Mouse (Mus musculus) cerebellum, postnatal 10 days (tissue): ENCODE data around the gene Traf7.

ENCODE experiments used
- DNase-seq, 2 experiments: peaks; one replicate each; pipeline ENCODE4 v3.0.0; 2021; ENCODE audit warnings: mixed read lengths in 2 of 2

Gene Traf7

GRCm38 (mm10) chr17:24544613-24545012 is 16.9 kb upstream of the Traf7 start:
- no peak for DNase-seq

- peak; percentile 71 to 78 for DNase-seq
Measured at GRCm38 (mm10) chr17:24540375-24540774, 12.6 kb upstream of the Traf7 start.

DNA sequence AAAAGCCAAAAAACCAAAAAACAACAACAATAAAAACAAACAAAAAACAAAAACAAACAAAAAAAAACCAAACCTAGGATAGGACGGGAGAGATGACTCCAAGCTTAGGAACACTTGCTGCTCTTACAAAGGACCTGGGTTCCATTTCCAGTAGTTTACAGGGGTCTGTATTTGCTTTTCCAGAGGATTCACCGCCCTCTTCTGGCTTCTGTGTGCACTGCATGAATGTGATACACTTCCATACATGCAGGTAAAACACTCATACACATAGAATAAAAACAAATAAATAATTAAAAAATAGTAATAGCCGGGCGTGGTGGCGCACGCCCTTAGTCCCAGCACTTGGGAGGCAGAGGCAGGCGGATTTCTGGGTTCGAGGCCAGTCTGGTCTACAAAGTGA is 11.2 kb upstream of the Traf7 start:
- peak; percentile 79 to 81 for DNase-seq

DNA sequence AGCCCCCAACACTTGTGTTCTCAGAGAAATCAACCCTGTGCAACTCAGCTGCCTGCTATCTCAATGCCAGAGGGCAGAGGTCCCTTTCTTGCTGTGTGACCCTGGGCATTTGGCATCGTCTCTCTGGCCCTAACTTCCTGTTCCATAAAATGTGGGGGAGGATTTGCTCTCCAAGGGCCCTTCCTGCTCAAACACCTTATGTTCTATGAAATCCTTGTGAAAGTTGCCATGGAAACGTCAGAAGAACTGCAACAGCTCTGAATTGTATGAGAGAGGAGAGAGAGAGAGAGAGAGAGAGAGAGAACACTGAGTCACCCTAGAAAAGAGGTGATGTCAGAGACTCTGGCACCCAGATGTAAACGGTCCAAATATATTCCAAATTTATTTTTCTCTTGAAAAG is 9.8 kb upstream of the Traf7 start:
- DNase-seq: no peak

DNA sequence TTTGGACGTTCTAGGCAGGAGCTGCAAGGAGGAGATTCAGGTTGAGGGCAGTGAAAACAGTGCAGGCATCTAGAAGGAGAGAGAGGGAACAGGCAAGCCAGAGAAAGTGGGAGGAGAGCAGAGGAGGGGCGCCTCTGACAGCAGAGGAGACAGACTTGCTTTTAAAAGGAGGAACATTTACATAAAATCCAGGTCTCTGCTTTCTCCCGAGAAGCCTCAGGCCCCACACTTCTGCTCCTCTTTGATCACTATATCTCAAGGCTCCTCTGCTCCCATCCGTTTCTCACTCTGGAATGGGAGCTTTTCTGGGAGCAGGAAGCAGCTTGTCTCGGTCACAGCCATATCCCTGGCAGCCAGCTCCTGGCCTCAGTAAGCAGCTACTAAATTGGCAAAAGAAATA is 7.6 kb upstream of the Traf7 start:
- DNase-seq: no peak

DNA sequence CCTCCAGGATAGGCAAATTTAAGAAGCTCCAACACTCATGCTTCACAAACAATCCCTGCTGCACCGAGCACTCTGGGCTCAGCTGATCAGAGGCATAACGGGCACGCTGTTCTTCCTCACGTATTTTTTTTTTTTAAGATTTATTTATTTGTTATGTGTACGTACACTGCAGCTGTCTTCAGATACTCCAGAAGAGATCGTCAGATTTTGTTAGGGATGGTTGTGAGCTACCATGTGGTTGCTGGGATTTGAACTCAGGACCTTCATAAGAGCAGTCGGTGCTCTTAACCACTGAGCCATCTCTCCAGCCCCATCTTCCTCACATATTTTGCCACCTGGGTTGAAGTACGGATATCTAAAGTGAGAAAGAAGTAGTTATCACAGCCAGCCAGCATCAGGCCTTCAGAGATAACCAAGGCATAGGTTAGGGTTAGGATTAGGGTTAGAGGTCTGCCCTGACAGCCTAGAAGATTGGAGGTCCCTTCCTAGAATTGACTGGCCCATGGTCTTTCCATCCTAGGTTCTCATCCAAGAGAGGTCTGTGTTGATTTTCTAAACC is 6.5 kb upstream of the Traf7 start, which contains the start of gene Rab26:
Rab26 (minus strand) TSS at position 51 of the 559 bp plus-strand sequence.
- no peak for DNase-seq

DNA sequence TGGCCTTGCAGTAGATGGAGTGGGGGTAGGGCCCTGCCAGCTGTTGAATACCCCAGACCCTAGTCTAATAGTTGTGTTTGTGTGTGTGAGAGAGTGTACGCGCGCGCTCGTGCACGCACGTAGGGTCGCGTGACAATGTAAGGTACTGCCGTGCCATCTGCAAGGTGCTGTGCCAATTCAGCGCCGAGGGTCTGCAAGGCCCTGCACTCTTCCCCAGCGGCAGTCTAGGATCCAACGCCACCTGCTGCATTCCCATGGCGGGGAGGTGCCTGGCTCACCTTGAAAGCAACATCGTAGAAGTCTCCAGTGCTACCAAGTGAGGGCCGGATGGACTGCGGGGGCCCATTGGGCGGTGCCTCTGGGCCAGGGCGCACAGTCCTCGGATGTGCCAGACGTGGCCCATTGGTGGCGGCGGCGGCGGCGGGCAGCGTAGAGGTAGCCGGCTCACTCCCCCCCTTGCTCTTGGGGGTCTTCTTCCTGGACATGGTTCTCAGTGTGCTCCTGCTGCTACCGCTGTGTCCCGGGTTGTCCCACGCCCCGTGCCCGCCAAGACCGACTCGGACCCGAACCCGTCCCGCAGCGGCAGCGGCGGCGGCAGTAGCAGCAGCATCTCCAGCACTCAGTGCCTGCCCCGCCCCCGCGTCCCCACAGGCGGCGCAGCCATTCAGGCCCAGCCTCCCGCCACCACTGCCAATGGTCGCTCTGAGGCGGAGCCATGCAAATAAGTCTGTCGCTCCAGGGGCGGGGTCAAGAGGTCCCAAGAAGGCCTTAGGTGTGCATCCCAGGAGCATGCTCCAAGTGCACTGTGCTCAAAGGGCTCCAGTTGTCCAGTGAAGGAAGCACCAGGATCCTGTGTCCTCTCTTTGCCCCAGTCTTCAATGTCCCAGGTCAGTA is 5.6 kb upstream of the Traf7 start:
- DNase-seq: peak; percentile 89 to 91

- no peak for DNase-seq
Measured at GRCm38 (mm10) chr17:24532045-24532444, 4.3 kb upstream of the Traf7 start.

DNA sequence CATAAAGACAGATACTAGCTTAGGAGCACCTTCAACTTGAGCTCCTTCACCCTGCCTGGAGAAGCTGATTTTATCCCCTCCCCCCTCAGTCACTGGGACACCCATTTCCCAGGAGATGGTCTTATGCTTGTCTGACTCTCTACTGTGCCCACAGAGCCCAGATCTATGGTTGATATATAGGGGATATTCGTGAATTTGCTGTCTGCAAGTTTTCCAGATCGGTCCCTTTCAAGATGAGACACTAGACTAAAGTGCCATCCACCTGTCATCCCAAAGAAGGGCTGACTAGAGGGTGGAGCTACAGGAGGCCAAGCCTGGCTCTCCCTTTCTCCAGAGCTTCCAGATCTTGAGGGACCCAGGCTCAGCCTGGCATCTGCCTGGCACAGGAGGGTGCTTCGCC is 3.3 kb upstream of the Traf7 start:
- no peak for DNase-seq

- no peak for DNase-seq
Measured at GRCm38 (mm10) chr17:24530361-24531050, 2.8 kb upstream of the Traf7 start.

DNA sequence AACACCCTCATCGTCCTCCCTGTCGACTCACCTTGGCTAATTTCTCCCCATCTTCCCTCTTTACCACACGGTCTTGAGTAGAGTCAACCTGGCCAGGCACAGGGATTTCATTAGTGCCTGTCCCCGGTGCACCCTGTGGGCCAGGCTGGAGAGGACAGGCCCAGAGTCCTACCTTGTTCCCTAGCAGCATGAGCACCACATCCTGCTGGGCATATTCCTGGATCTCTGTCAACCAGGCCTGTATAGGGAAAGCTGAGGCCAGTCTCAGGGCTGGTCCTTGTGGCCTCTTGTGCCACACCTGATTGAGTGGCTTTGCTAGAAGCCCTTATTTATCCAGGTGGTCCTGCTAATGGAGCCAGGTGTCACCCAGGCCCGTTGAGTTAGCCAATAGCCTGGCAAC is 2.1 kb upstream of the Traf7 start:
- DNase-seq: no peak

GRCm38 (mm10) chr17:24529007-24529451 is 1.3 kb upstream of the Traf7 start:
- DNase-seq: peak; percentile 87 to 88

DNA sequence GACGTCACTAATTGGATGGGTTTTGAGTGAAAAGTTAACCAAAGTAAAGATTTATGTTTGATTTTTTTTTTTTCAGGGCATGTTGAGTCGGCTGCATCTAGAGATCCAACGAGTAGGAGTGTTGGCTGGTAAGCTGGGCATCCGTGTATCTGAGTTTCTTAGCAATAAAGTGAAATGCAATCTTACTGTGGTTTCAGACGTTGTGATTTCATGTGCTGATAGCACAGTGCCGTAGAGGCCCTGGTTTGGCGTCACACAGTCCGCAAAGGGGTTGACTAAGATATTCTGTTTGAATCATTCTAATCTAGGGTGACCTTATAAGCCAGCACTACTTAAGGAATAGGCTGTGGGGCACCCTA is 801 bp upstream of the Traf7 start:
- DNase-seq: no peak

DNA sequence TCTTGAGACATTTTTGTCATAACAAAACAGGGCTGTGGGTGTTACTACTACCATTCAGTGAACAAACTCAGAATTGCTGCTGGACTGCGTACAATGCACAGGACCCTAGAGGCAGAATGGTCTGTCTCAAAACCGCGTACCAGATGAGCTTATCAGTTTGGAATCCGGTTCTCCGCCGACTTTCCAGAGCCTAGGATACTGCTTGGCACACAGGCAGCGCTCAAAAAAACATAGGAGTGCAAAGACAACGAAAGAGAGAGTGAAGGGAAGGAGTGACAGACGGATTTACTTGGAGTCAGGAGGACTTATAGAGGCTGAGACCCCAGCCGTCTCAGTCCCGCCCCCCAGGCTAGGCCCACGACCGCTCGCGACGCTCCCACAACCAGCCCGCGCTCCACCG is 423 bp downstream of the Traf7 start:
- no peak for DNase-seq

GRCm38 (mm10) chr17:24524734-24525133 is 3.0 kb downstream of the Traf7 start:
- no peak for DNase-seq

DNA sequence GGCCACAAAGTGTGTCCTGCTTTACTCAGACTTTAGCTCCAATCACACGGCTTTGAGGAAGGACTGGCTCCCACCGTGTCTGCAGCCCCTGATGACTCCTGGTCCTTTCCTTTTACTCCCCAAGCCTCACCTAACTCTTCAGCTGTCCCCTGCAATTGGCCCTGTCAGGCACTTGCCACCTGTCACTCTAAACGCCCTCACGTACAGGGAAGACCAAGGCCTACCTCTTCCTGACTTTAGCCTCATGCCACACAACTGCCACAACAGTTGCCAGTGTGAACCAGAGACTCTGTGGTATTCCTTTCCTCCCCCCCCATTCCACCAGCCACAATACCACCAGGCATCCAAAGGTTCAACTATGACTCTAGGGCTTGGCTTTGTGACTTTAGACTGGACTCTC is 7.3 kb downstream of the Traf7 start:
- DNase-seq: no peak

GRCm38 (mm10) chr17:24514270-24515257 is 13.2 kb downstream of the Traf7 start:
- no peak for DNase-seq

- DNase-seq: peak; percentile 83 to 85
Measured at GRCm38 (mm10) chr17:24513609-24514008, 14.1 kb downstream of the Traf7 start.

DNA sequence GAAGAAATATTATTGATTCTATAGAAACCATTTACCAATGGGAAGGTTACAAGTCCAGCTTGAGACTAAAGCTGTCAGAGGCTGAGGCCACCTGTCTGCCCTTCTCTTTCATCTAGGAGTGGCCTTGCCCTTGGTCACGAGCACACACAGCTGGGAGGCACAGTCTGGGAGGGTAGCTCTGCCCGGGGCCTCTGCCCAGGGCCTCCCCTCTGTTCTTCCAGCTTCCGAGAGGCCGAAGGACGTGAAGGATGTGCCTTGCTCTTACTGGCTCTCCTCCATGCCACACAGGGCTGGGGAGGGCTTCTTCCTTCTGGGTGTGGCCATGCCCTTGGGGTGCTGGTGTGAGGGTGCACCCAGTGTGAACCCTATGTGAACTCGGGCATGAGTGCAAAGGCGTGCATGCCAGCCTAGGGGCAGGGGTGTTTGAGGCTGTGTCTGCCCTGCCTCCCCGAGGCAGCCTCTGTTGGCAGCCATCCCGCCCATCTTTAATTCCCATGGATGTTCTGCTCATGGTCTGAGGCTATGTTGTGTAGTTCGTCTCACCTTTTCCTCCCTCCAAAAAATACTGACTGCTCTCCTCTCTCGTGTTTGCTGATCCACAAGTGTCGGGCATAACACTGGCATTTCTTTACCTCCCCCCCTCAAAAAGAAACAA is 19.8 kb downstream of the Traf7 start:
- peak; percentile 58 to 61 for DNase-seq

DNA sequence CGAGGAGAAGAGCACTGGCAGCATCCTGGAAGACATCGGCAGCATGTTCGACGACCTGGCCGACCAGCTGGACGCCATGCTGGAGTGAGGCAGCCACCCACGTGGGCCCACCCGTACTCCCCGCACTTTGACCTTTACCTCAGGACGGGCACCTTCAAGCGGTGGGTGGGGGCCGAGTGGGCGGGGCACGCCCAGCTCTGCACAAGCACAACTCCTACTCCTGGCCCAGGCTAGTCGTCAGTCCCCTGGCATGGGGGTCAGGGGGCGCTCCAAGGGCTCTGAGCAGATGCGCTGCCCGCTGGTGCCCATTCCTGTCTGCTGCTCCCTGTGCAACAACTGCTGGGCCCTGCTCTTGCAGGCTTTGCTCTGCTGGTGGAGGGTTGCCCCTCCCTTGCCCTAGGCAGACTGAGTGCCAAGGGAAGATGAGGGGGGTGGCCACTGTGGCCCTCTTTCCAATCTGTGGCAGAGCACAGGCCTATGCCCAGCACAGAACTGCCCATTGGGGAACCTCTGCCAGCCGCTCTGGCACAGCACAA is 20.5 kb downstream of the Traf7 start:
- DNase-seq: peak; percentile 49 to 70

DNA sequence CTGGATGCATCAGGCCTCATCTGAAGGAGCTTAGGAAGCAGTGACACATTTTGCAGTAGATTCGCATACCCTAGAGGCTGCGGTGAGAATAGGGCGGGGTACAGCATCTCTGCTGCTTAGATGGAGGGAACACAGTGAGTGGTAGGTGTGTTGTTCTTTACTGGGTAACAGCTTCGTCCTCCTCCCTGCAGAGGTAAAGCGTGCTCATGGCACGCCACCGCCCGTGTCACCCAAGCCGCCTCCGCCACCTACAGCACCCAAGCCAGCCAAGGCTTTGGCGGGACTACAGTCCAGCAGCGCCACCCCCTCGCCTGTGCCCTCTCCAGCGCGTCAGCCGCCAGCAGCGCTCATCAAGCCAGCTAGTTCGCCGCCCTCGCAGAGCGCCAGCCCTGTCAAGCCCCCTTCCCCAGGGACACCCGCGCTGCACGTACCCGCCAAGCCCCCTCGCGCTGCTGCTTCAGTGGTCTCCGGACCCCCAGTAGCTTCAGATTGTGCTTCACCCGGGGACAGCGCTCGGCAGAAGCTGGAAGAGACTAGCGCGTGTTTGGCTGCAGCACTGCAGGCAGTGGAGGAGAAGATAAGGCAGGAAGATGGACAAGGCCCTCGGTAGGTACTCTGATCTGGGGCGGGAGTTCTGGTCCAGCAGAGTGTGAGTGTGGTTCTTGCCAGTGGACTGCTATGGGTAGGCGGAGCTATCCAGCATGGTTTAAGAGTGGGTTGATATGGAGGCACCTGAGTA is 21.2 kb downstream of the Traf7 start:
- peak in 1 of 2 experiments; percentile 75 for DNase-seq
